Mouse (Mus musculus): ENCODE data around the gene Prg4. TPM values are rescaled to one million over a fixed set of nuclear protein-coding genes. Genes with fewer than 3 reads are reported as not detected.

Prg4 gene
- polyA plus RNA-seq, 1 experiment = 1.9 TPM

DNA sequence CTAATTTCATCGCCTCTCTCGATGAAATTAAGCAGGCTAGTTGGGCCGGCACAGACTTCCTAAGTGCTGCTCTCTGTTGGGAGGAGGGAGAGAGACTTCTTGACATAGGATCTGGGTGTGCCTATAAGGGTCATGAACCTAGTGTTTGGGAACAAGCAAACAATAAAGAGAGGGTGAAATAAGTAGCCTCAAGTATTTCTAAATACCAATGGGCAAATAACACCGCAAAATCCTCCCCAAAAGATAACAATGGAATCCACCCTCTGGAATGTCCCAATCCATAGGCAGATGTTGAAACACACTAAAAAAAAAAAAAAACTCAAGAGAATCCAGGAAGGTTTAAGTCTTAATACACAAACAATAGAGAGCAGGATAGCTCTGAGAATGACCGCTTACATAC is 2.9 kb downstream of the Prg4 start:
- Histone ChIP-seq H3K27ac (ENCODE audit: control insufficient read depth, insufficient read depth, low read length) (no peak overlapping the region), H3K27me3 (ENCODE audit: control insufficient read depth, insufficient read depth, low read length) (no peaks in the 10 kb centered on the region), H3K4me1 (replicated peaks; ENCODE audit: control insufficient read depth, insufficient read depth, low read length) (no peaks in the 10 kb centered on the region), H3K4me3 (ENCODE audit: control insufficient read depth, insufficient read depth, low read length) (no peak overlapping the region), H3K36me3 (ENCODE audit: control insufficient read depth, insufficient read depth, low read length) (no peaks in the 10 kb centered on the region)
- 95% methylated on average over 5 of the region's 5 CpGs for WGBS
- no peak for DNase-seq
- TF ChIP-seq CTCF (IDR thresholded peaks at IDR 0.05; ENCODE audit: borderline replicate concordance, control insufficient read depth, extremely low read depth, insufficient read depth, low read length, poor library complexity) (no peak), POLR2A (IDR thresholded peaks at IDR 0.05; ENCODE audit: control insufficient read depth, extremely low read depth, insufficient read depth, low read length, poor library complexity) (no peak)

DNA sequence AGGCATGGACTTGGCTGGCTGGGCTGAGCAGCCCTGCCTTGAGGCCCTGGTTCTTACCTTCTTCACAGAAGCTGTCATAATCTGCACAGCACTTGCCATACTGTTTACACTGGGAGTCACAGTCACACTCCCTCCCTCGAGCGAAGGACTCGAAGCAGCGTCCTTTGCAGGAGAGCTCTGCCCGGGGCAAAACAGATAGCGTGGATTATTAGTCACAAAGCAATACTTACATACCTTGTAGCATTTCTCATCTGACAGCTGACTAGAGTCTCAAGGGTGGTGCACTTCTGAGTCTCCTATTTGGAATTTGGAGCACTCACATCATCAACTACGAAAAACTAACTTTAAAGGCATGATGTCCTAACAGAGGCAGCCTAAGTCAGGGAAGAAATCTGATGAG is 5.4 kb downstream of the Prg4 start:
- Histone ChIP-seq H3K36me3 (ENCODE audit: control insufficient read depth, insufficient read depth, low read length) (no peaks in the 10 kb centered on the region), H3K27ac (ENCODE audit: control insufficient read depth, insufficient read depth, low read length) (no peak overlapping the region), H3K4me3 (ENCODE audit: control insufficient read depth, insufficient read depth, low read length) (no peak overlapping the region), H3K4me1 (replicated peaks; ENCODE audit: control insufficient read depth, insufficient read depth, low read length) (no peaks in the 10 kb centered on the region), H3K27me3 (ENCODE audit: control insufficient read depth, insufficient read depth, low read length) (no peaks in the 10 kb centered on the region)
- whole genome bisulfite sequencing = 95% methylated on average over 7 of the region's 7 CpGs
- no peak for DNase-seq
- TF ChIP-seq CTCF (IDR thresholded peaks at IDR 0.05; ENCODE audit: borderline replicate concordance, control insufficient read depth, extremely low read depth, insufficient read depth, low read length, poor library complexity) (no peak), POLR2A (IDR thresholded peaks at IDR 0.05; ENCODE audit: control insufficient read depth, extremely low read depth, insufficient read depth, low read length, poor library complexity) (no peak)

DNA sequence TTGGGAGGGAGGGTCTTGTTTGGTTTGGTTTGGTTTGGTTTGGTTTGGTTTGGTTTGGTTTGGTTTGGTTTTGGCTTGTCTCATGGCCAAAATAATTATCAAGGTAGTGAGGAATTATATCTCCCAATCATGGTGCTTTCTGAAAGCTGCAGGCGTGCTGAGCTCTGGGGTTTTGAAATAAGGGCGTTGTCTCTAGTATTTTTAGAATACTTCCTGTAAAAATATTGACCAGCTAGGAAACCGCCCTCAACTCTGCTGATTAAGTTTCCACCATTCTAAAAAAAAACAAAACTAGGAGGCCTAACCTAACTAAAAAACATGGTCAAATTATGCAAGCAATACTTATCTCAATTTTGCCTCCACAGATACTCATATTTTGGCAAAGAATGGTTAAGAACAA is 6.4 kb downstream of the Prg4 start:
- H3K4me3 ChIP-seq (ENCODE audit: control insufficient read depth, insufficient read depth, low read length) = no peak overlapping the region
- WGBS = 48% methylated on average over 3 of the region's 3 CpGs
- H3K27me3 ChIP-seq (ENCODE audit: control insufficient read depth, insufficient read depth, low read length) = no peaks in the 10 kb centered on the region
- no peak for TF ChIP-seq CTCF (IDR thresholded peaks at IDR 0.05; ENCODE audit: borderline replicate concordance, control insufficient read depth, extremely low read depth, insufficient read depth, low read length, poor library complexity)
- TF ChIP-seq POLR2A (IDR thresholded peaks at IDR 0.05; ENCODE audit: control insufficient read depth, extremely low read depth, insufficient read depth, low read length, poor library complexity) = no peak
- no peak for DNase-seq
- H3K27ac ChIP-seq (ENCODE audit: control insufficient read depth, insufficient read depth, low read length) = no peak overlapping the region
- no peaks in the 10 kb centered on the region for H3K4me1 ChIP-seq (replicated peaks; ENCODE audit: control insufficient read depth, insufficient read depth, low read length)
- no peaks in the 10 kb centered on the region for H3K36me3 ChIP-seq (ENCODE audit: control insufficient read depth, insufficient read depth, low read length)

DNA sequence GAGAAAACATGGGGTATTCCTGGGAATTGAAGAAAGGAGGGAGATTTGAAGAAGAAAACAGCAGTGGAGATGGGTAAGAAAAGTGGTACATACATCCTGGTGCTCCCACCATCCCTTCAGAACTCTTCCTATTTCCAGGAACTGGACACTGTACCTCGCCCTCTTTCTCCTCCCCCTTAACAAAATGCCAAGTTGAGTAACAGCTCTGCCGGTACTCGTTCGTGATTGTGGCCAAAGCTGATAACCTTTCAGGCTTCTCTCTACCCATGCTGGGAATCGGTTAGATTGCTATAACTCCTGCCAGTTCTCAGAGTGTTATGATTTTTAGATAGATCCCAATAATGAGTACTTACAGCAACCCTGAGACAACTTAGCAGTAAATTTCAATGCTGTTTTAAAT is 7.0 kb downstream of the Prg4 start:
- no peak for DNase-seq
- H3K4me1 ChIP-seq (replicated peaks; ENCODE audit: control insufficient read depth, insufficient read depth, low read length) = no peaks in the 10 kb centered on the region
- no peaks in the 10 kb centered on the region for H3K36me3 ChIP-seq (ENCODE audit: control insufficient read depth, insufficient read depth, low read length)
- H3K4me3 ChIP-seq (ENCODE audit: control insufficient read depth, insufficient read depth, low read length) = no peak overlapping the region
- TF ChIP-seq POLR2A (IDR thresholded peaks at IDR 0.05; ENCODE audit: control insufficient read depth, extremely low read depth, insufficient read depth, low read length, poor library complexity) (no peak), CTCF (IDR thresholded peaks at IDR 0.05; ENCODE audit: borderline replicate concordance, control insufficient read depth, extremely low read depth, insufficient read depth, low read length, poor library complexity) (no peak)
- H3K27ac ChIP-seq (ENCODE audit: control insufficient read depth, insufficient read depth, low read length) = no peak overlapping the region
- 89% methylated on average over 5 of the region's 5 CpGs for WGBS
- H3K27me3 ChIP-seq (ENCODE audit: control insufficient read depth, insufficient read depth, low read length) = no peaks in the 10 kb centered on the region

GRCm38 (mm10) chr1:150441731-150442130 is 24.2 kb downstream of the Prg4 start:
- TF ChIP-seq CTCF (IDR thresholded peaks at IDR 0.05; ENCODE audit: borderline replicate concordance, control insufficient read depth, extremely low read depth, insufficient read depth, low read length, poor library complexity) (no peak), POLR2A (IDR thresholded peaks at IDR 0.05; ENCODE audit: control insufficient read depth, extremely low read depth, insufficient read depth, low read length, poor library complexity) (no peak)
- H3K27ac ChIP-seq (ENCODE audit: control insufficient read depth, insufficient read depth, low read length) = no peak overlapping the region
- H3K4me3 ChIP-seq (ENCODE audit: control insufficient read depth, insufficient read depth, low read length) = no peak overlapping the region
- WGBS = 90% methylated on average over 4 of the region's 4 CpGs
- no peaks in the 10 kb centered on the region for H3K27me3 ChIP-seq (ENCODE audit: control insufficient read depth, insufficient read depth, low read length)
- no peak for DNase-seq
- H3K4me1 ChIP-seq (replicated peaks; ENCODE audit: control insufficient read depth, insufficient read depth, low read length) = no peaks in the 10 kb centered on the region
- peaks cover 85% of the 10 kb centered on the region for H3K36me3 ChIP-seq (ENCODE audit: control insufficient read depth, insufficient read depth, low read length)

- WGBS = 94% methylated on average over 3 of the region's 3 CpGs
- H3K4me1 ChIP-seq (replicated peaks; ENCODE audit: control insufficient read depth, insufficient read depth, low read length) = no peaks in the 10 kb centered on the region
- H3K27ac ChIP-seq (ENCODE audit: control insufficient read depth, insufficient read depth, low read length) = no peak overlapping the region
- no peak for DNase-seq
- H3K4me3 ChIP-seq (ENCODE audit: control insufficient read depth, insufficient read depth, low read length) = no peak overlapping the region
- H3K27me3 ChIP-seq (ENCODE audit: control insufficient read depth, insufficient read depth, low read length) = no peaks in the 10 kb centered on the region
- no peak for TF ChIP-seq CTCF (IDR thresholded peaks at IDR 0.05; ENCODE audit: borderline replicate concordance, control insufficient read depth, extremely low read depth, insufficient read depth, low read length, poor library complexity)
- no peak for TF ChIP-seq POLR2A (IDR thresholded peaks at IDR 0.05; ENCODE audit: control insufficient read depth, extremely low read depth, insufficient read depth, low read length, poor library complexity)
- H3K36me3 ChIP-seq (ENCODE audit: control insufficient read depth, insufficient read depth, low read length) = peaks cover 83% of the 10 kb centered on the region
These were observed 27.3 kb downstream of the Prg4 start for GRCm38 (mm10) chr1:150438641-150439040.

DNA sequence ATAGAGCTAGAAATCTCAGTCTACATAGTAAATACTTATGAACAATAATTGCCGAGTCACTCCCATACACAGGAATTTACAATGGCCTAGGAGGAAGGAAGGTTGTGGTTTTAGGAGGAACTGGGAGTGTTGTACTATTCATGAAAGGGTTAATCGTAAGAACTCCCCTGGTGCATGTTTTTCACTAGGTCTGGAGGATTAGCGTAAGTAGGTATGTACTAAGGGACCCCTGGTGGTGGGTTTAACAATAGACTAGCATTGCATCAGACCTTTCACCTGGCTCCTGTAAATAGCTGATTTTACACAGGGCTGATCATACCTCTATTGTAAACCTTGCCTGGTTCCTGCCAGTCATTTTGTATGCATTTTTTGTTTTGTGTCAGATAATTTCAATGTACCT is 39.7 kb downstream of the Prg4 start:
- Histone ChIP-seq H3K4me3 (ENCODE audit: control insufficient read depth, insufficient read depth, low read length) (no peak overlapping the region), H3K36me3 (ENCODE audit: control insufficient read depth, insufficient read depth, low read length) (peaks cover 93% of the 10 kb centered on the region), H3K27me3 (ENCODE audit: control insufficient read depth, insufficient read depth, low read length) (no peaks in the 10 kb centered on the region), H3K27ac (ENCODE audit: control insufficient read depth, insufficient read depth, low read length) (no peak overlapping the region), H3K4me1 (replicated peaks; ENCODE audit: control insufficient read depth, insufficient read depth, low read length) (no peaks in the 10 kb centered on the region)
- WGBS = 82% methylated on average over 3 of the region's 3 CpGs
- no peak for DNase-seq
- TF ChIP-seq CTCF (IDR thresholded peaks at IDR 0.05; ENCODE audit: borderline replicate concordance, control insufficient read depth, extremely low read depth, insufficient read depth, low read length, poor library complexity) = no peak
- no peak for TF ChIP-seq POLR2A (IDR thresholded peaks at IDR 0.05; ENCODE audit: control insufficient read depth, extremely low read depth, insufficient read depth, low read length, poor library complexity)
